Mouse (Mus musculus) G1E (cell line): ENCODE measurements around the gene Tet3. TPM values are rescaled to one million over a fixed set of nuclear protein-coding genes. Genes with fewer than 3 reads are reported as not detected.

Source experiments
- ATAC-seq: 2 replicates; pipeline ENCODE4 v1.8.0; 2016; ENCODE audit warnings: mild to moderate bottlenecking; ENCODE audit not compliant: insufficient number of reproducible peaks, poor library complexity, low FRiP score, severe bottlenecking; ENCODE audit errors: extremely low read depth
- DNase-seq: peaks from one replicate; pipeline ENCODE4 v3.0.0; 2012; ENCODE audit warnings: low spot score
- H3K27me3 ChIP-seq: 2 replicates; pipeline ENCODE4 v1.6.1; 2012; ENCODE audit warnings: mild to moderate bottlenecking, low read length, inconsistent platforms; ENCODE audit not compliant: insufficient read depth
- H3K36me3 ChIP-seq: replicated peaks from 2 replicates; pipeline ENCODE3; 2012; ENCODE audit warnings: mild to moderate bottlenecking, inconsistent platforms
- H3K4me1 ChIP-seq: 2 replicates; pipeline ENCODE4 v1.6.1; 2012; ENCODE audit warnings: low read depth, low read length, inconsistent platforms, mixed read lengths; ENCODE audit not compliant: insufficient read depth
- H3K4me3 ChIP-seq: 2 replicates; pipeline ENCODE4 v1.5.1; 2012; ENCODE audit warnings: low read depth, mild to moderate bottlenecking, inconsistent platforms, low read length, moderate library complexity, mixed read lengths
- H3K9me3 ChIP-seq: replicated peaks from 2 replicates; pipeline ENCODE4 v1.6.1; 2012; ENCODE audit warnings: inconsistent platforms
- CTCF ChIP-seq: IDR thresholded peaks from 2 replicates; pipeline ENCODE4 v1.5.1; 2012; ENCODE audit warnings: low read depth, low read length, inconsistent platforms, mixed read lengths
- GATA1 ChIP-seq: IDR thresholded peaks from 2 replicates; pipeline ENCODE4 v1.6.1; 2012; ENCODE audit warnings: borderline replicate concordance, low read length, inconsistent platforms, mixed read lengths
- GATA2 ChIP-seq: IDR thresholded peaks from 2 replicates; pipeline ENCODE4 v1.6.1; 2012; ENCODE audit warnings: low read depth, low read length, inconsistent platforms, borderline replicate concordance
- POLR2AphosphoS5 ChIP-seq: IDR thresholded peaks from 2 replicates; pipeline ENCODE4 v1.6.1; 2012; ENCODE audit warnings: low read depth, low read length, inconsistent platforms; ENCODE audit not compliant: insufficient replicate concordance
- TAL1 ChIP-seq: conservative IDR thresholded peaks from 2 replicates; pipeline ENCODE4 v1.6.1; 2012; ENCODE audit warnings: low read depth, low read length, inconsistent platforms, mixed read lengths
- polyA plus RNA-seq: library from polyadenylated mRNA; stranded (reverse); fragments of >175 nt; gene quantifications from 2 replicates; pipeline ENCODE4 v1.2.3, GENCODE M21; 2012
- total RNA-seq, 2 experiments: library from RNA; stranded (forward) in 1 of 2; stranded (reverse) in 1 of 2; fragments of 200-1000 nt in 1 of 2; fragments of >200 nt in 1 of 2; fragmentation: Nextera tagmentation in 1 of 2; gene quantifications; 2 replicates each; pipeline ENCODE4 v1.2.3; 2014 to 2017

Gene Tet3
- total and polyA plus RNA-seq, 3 experiments: 17.6 to 94.9 (median 71.1) TPM

- H3K36me3 ChIP-seq: peaks cover 38% of the 10 kb centered on the region
- peaks cover 9% of the 10 kb centered on the region for H3K27me3 ChIP-seq
- ATAC-seq: peak; percentile 29; the same call in 1 of the 2 replicates
- H3K9me3 ChIP-seq: no peaks in the 10 kb centered on the region
- TF ChIP-seq GATA2 (no peak), GATA1 (no peak), TAL1 (no peak), POLR2AphosphoS5 (no peak), CTCF (no peak)
- peak overlapping the region; percentile 78 for H3K4me3 ChIP-seq
- DNase-seq: peak; percentile 87
- H3K4me1 ChIP-seq: peaks cover 80% of the 10 kb centered on the region
Observed at GRCm38 (mm10) chr6:83456131-83456983, 2.5 kb downstream of the Tet3 start.

GRCm38 (mm10) chr6:83455328-83456130 lies 3.4 kb downstream of the Tet3 start:
- no peaks in the 10 kb centered on the region for H3K9me3 ChIP-seq
- TF ChIP-seq TAL1 (no peak), GATA2 (no peak), CTCF (no peak), GATA1 (no peak), POLR2AphosphoS5 (no peak)
- H3K4me3 ChIP-seq: peak overlapping the region; percentile 78
- DNase-seq: peak; percentile 86
- H3K36me3 ChIP-seq: peaks cover 46% of the 10 kb centered on the region
- H3K4me1 ChIP-seq: peaks cover 85% of the 10 kb centered on the region
- peaks cover 6% of the 10 kb centered on the region for H3K27me3 ChIP-seq
- ATAC-seq: peak; percentile 52

GRCm38 (mm10) chr6:83453706-83454105 lies 5.2 kb downstream of the Tet3 start:
- ATAC-seq (no peak), DNase-seq (no peak)
- no peaks in the 10 kb centered on the region for H3K9me3 ChIP-seq
- H3K27me3 ChIP-seq: no peaks in the 10 kb centered on the region
- H3K4me3 ChIP-seq: peak overlapping the region; percentile 63; the same call in 1 of the 2 replicates
- peaks cover 87% of the 10 kb centered on the region for H3K4me1 ChIP-seq
- peaks cover 65% of the 10 kb centered on the region for H3K36me3 ChIP-seq
- TF ChIP-seq GATA2: no peak
- TF ChIP-seq CTCF: no peak
- no peak for TF ChIP-seq GATA1
- TF ChIP-seq TAL1: no peak
- TF ChIP-seq POLR2AphosphoS5: no peak

GRCm38 (mm10) chr6:83450451-83451303 lies 8.2 kb downstream of the Tet3 start:
- peaks cover 95% of the 10 kb centered on the region for H3K36me3 ChIP-seq
- H3K27me3 ChIP-seq: no peaks in the 10 kb centered on the region
- ATAC-seq (no peak), DNase-seq (no peak)
- H3K4me3 ChIP-seq: no peak overlapping the region; the same call in 1 of the 2 replicates
- peaks cover 96% of the 10 kb centered on the region for H3K4me1 ChIP-seq
- TF ChIP-seq GATA1 (no peak), GATA2 (no peak), POLR2AphosphoS5 (no peak), TAL1 (no peak), CTCF (no peak)
- H3K9me3 ChIP-seq: no peaks in the 10 kb centered on the region

- Histone ChIP-seq H3K27me3 (no peaks in the 10 kb centered on the region), H3K4me3 (no peak overlapping the region), H3K4me1 (peaks cover 96% of the 10 kb centered on the region), H3K9me3 (no peaks in the 10 kb centered on the region), H3K36me3 (peaks cover 98% of the 10 kb centered on the region)
- ATAC-seq (peak; percentile 50; the same call in 1 of the 2 replicates), DNase-seq (no peak)
- TF ChIP-seq GATA2: no peak
- TF ChIP-seq CTCF: no peak
- TF ChIP-seq POLR2AphosphoS5: no peak
- TF ChIP-seq GATA1: no peak
- no peak for TF ChIP-seq TAL1
Observed at GRCm38 (mm10) chr6:83449440-83449839, 9.4 kb downstream of the Tet3 start.

- no peak for ATAC-seq
- no peak overlapping the region for H3K4me3 ChIP-seq
- TF ChIP-seq GATA2 (no peak), POLR2AphosphoS5 (no peak), CTCF (no peak), GATA1 (no peak), TAL1 (no peak)
- DNase-seq: no peak
- H3K36me3 ChIP-seq: peaks cover 98% of the 10 kb centered on the region
- H3K4me1 ChIP-seq: peaks cover 96% of the 10 kb centered on the region
- no peaks in the 10 kb centered on the region for H3K27me3 ChIP-seq
- no peaks in the 10 kb centered on the region for H3K9me3 ChIP-seq
Observed at GRCm38 (mm10) chr6:83448911-83449310, 10.0 kb downstream of the Tet3 start.
